Mouse (Mus musculus): ENCODE results near the gene Plch2.

GRCm38 (mm10) chr4:155075813-155076212 lies 19.2 kb upstream of the Plch2 start:
- TF ChIP-seq CTCF (IDR thresholded peaks at IDR 0.05; ENCODE audit: extremely low read depth, insufficient read length, insufficient replicate concordance, low read depth, low read length) (no peak), POLR2A (IDR thresholded peaks at IDR 0.05; ENCODE audit: low read depth, low read length) (no peak)
